Mouse (Mus musculus) bone marrow macrophage, adult 2 months (primary cell): ENCODE measurements around the gene Ctnna3.

Experiments
- CTCF ChIP-seq: IDR thresholded peaks from 2 replicates; pipeline ENCODE4 v1.5.1; 2012; ENCODE audit warnings: low read depth, mild to moderate bottlenecking, low read length, moderate library complexity
- POLR2A ChIP-seq: IDR thresholded peaks from 2 replicates; pipeline ENCODE4 v1.6.1; 2012; ENCODE audit warnings: mild to moderate bottlenecking, low read depth, low read length, borderline replicate concordance

GRCm38 (mm10) chr10:63415287-63415686 lies 14.6 kb upstream of the Ctnna3 start:
- TF ChIP-seq POLR2A (no peak), CTCF (no peak)
